Mouse (Mus musculus): ENCODE measurements around the gene Acoxl.

Acoxl gene

GRCm38 (mm10) chr2:128117605-128118004 lies 278.9 kb downstream of the Acoxl start:
- no peak for DNase-seq (ENCODE audit: low spot score in 2 of 2)

GRCm38 (mm10) chr2:128118971-128119370 lies 280.3 kb downstream of the Acoxl start:
- no peak for DNase-seq (ENCODE audit: low spot score in 2 of 2)

GRCm38 (mm10) chr2:128122491-128122890 lies 283.8 kb downstream of the Acoxl start:
- DNase-seq (ENCODE audit: low spot score in 2 of 2) = peak; percentile 45 to 50

DNA sequence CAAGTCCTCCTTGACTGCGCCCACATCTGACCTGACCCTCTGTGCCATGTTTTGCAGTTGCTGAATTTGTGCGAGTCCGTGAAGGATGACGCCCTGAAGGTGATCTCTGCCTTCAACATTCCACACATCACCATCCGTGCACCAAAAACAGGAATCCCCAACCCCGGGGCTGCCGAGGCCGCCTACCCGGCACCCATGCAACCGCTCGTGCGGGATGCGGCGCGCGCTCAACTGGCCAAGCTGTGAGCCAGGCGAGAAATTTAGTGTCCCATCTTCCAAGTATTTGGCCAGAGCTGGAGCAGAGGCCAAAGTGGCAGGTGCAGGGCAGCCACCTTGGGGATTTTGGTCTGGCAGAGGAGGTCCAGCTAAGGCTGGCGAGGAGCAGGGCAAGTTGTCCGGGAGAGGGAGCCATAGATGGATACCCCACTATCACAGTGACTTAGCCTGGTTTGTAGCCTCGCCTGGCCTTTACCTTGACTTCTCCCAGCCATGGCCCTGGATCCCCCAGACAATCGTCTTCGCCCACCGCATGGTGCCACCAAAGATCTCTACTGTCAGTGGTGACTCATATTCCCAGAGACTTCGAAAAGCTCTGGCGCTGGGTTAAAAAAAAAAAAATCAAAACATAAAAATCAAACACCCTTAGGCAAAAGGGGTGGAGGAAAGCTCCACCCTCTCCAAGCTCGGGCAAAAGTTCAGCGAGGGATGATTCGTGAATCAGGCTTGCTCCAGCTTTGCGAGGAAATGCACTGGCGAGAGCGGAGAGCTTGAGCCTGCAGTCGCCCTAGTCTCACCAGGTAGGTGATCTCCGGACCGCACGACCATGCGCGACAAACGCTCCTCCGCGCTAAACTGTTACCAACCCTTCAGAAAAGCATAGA lies 284.5 kb downstream of the Acoxl start:
- peak; percentile 56 to 65 for DNase-seq (ENCODE audit: low spot score in 2 of 2)

DNA sequence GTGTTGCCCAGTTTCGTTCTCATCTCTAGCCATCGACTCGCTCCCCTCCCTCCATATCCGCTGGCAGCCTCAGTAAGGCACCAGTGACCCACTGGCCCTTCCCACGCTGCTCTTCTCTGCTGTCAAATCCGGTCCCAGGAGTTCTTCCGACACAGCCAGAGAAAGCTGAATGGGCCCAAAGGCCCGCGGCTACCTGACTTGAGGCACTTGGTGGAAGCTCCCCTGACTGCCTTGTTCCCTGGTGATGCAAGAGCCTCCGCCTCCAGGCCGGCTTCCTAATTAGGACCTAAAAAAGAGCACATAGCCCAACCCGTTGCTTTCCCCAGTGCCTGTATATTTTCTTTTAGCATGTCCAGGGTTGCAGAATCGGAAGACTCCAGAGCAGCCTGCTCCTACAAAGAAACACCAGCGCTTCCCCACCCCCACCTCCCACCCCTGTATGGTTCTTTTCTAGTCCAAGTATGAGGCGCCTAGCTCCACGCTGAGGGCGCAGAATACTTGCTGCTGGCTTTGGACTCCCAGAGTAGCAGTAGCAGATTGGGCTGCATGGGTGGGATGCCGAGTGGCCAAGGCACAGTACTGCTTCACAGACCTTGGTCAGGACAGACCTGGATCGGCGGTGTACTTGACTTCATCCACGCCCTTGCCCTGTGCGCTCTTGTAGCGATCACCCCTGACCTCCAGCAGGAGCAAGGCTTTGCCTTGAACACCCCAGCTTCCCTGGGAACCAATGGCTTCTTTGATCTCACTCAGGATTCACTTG lies 285.4 kb downstream of the Acoxl start:
- peak; percentile 5 to 30 for DNase-seq (ENCODE audit: low spot score in 2 of 2)

GRCm38 (mm10) chr2:128124693-128125092 lies 286.0 kb downstream of the Acoxl start:
- no peak for DNase-seq (ENCODE audit: low spot score in 2 of 2)

GRCm38 (mm10) chr2:128125635-128126470 lies 287.2 kb downstream of the Acoxl start, which contains the start of gene Bcl2l11:
Gene Bcl2l11, plus strand, starts transcription at chr2:128126038.
- peak; percentile 97 to 98 for DNase-seq (ENCODE audit: low spot score in 2 of 2)

DNA sequence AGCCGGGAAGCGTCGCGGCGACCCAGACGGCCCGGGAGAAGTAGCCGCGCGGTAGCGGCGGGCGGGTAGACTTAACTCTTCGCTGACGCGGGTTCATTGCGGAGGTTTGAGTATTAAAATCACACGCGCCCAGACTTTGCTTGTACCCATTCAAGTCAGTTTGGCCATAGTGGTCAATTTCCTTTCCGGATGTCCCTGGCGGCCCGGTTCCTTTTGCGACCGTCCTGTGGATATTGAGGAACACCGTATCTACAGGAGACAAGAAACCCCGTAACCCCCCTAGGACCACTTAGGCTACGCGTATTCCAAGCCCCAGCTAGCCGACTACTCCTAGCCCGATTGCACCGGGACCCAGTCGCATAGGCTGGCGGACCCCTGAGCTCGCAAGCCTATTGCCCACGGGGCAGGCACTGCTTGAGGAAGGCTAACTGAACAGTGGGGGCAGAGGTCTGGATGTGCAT lies 287.9 kb downstream of the Acoxl start:
- DNase-seq (ENCODE audit: low spot score in 2 of 2) = peak in 1 of 2 experiments; percentile 45

DNA sequence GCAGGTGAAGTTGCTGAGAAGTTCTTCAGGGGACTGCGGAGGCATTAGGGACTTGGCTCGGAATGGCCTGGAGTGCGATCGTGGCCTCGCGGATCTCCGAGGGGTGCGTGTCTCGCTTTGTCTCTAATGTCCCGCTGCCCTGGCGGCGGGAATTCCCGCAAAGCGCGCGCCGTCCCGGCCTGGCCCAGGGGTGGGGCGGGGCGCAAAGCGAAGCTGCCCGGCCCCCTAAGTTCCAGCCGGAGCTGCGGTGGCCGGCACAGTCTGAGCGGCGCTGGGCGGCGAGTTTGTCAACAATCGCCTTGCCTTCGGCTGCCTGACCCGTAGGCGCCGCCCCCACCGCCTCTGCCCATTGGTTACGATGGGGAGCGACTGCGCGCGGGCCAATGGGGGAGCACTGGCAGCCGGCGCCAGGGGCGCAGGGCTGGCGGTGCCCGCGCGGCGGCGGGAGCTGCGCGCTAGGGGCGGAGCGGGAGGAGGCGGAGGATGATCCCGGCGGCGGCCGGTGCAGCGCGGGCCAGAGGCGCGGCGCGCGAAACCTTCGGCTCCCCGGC lies 288.5 kb downstream of the Acoxl start:
- peak; percentile 88 to 94 for DNase-seq (ENCODE audit: low spot score in 2 of 2)

DNA sequence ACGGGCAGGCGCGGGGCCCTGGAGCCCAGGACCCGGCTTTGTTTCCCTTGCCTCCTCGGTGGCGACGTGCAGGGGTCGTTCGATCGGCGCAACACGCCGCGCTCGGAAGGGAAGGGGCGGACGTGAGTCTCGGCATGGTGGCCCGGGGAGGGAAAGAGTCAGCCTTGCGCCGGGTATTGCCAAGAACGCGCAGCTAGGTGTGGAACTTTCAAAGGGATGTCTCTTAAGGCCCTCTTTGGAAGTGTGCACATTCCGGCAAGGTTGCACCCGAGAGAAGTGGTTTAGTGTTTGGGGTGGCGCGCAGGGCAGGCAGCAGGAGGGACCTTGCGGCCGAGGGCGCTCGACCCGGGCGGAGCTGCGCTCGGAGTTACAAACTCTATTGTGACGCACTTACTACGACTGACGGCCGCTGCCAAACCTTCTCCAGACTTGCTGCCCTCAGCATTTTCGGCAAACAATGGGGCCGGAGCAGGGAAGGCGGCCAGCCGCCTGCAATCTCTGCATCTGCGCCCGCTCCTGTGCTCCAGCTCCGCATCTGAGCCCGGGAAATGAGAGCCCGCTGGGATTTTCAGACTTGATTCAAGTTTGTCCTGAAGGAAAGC lies 289.1 kb downstream of the Acoxl start:
- peak; percentile 74 to 77 for DNase-seq (ENCODE audit: low spot score in 2 of 2)

DNA sequence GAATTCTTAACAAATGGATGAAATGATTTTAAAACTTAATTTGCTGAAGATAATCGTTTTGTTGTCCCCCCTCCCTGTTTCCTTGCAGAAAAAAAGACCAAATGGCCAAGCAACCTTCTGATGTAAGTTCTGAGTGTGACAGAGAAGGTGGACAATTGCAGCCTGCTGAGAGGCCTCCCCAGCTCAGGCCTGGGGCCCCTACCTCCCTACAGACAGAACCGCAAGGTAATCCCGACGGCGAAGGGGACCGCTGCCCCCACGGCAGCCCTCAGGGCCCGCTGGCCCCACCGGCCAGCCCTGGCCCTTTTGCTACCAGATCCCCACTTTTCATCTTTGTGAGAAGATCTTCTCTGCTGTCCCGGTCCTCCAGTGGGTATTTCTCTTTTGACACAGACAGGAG lies 289.9 kb downstream of the Acoxl start:
- DNase-seq (ENCODE audit: low spot score in 2 of 2) = no peak

GRCm38 (mm10) chr2:128131503-128131902 lies 292.8 kb downstream of the Acoxl start:
- no peak for DNase-seq (ENCODE audit: low spot score in 2 of 2)

DNA sequence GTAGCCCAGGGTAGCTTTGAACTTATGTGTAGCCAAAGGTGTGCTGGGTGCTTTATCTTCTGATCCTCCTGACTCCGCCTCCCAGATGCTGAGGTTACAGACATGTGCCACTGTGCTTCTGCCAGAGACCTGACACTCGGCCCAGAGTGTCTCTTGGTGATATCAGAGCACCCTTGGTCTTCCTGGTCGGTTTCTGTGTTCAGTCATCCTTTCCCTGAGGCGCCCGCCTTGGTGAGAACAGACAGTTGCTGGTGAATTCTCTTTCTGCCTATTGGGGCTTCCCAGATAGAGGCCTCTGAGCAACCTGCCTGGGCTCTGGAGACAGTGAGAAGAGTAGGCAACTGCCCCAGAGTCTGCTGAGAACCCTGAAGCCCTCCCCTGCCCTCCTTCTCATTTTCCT lies 294.0 kb downstream of the Acoxl start:
- no peak for DNase-seq (ENCODE audit: low spot score in 2 of 2)

DNA sequence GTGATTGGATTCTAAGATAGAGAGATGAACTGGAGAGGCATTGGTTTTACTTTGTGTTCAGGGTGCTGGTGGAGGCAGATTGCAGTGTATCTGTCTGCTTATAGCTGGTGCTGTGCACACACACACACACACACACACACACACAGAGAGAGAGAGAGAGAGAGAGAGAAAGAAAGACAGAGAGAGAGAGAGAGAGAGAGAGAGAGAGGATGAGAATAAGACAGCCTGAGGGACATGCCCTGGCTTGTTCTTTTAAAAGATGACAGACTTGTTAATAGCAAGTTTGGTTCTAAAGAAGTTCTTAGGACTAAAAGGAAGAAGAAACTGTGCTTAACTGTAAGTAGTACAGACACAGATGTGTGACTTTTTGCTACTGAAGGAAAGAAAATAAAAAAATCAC lies 295.2 kb downstream of the Acoxl start:
- no peak for DNase-seq (ENCODE audit: low spot score in 2 of 2)

DNA sequence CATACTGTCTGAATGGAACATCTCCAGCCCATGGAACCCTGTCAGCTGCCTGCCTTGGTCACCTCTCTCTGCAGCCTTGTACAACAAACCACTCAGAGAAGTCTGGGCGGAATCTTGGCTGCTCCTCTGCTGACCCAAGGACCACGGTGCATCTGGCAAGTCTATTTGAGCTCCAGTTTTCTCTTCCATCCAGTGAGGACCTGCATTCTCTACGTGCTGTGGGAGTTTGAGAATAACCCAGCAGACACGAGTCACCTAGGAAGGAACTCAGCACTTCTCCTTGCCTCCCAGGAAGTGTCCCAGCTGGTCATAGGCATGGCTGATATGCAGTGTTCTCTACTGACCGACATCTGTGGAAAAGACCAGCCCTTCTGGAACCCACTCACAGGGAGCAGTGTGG lies 295.8 kb downstream of the Acoxl start:
- no peak for DNase-seq (ENCODE audit: low spot score in 2 of 2)

GRCm38 (mm10) chr2:128134948-128135347 lies 296.3 kb downstream of the Acoxl start:
- no peak for DNase-seq (ENCODE audit: low spot score in 2 of 2)

DNA sequence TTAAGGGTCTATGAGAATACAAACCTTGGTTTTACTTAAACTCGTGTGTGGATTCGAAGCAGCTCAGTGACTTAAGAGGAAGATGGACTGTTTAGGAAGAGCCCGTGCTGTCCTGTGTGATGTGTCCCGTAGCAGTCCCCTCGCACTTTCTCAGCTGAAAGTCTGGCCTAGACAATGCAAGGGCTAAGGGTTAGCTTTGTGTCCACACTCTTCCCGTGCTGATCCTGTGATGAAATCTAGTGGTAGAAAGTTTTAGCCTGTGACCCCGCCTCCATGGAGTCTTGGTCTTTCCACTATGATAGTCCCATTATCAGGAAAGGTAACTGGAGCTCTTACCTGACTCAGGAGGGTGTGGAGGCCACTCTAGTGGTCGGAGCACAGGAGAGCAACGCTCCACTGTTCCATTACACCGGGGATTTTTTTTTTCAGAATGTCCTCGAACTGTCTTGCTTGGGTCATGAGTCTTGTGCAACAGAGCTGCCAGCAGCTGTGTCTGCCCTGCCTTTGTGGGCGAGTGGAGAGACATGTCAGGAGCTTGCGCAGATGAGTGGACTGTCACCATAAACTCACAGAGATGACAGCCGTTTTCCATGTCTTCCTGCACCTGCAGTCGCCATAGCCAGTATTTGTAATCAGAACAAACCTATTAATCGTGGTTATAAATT lies 298.2 kb downstream of the Acoxl start:
- DNase-seq (ENCODE audit: low spot score in 2 of 2) = no peak

GRCm38 (mm10) chr2:128137480-128138276 lies 299.0 kb downstream of the Acoxl start:
- no peak for DNase-seq (ENCODE audit: low spot score in 2 of 2)

GRCm38 (mm10) chr2:128138924-128139323 lies 300.2 kb downstream of the Acoxl start:
- DNase-seq (ENCODE audit: low spot score in 2 of 2) = no peak

DNA sequence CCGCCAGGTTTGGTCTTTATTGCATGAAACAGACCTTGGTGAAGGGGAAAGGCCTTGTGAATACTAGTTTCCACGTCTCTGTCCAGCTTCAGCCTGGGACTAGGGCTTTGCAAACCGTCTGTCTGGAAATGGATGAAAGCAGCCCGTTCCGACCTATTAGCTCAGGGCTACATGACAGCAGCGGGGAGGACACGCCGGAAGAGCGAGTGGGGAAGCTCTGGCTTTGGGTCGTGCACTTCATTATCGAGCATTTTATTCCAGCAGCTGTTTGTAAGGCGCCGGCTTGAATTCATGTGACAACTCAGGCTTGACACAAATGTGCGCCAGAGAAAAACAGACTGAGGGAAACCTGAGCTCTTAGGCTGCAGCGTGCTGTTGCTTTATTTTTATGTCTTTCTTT lies 301.1 kb downstream of the Acoxl start:
- DNase-seq (ENCODE audit: low spot score in 2 of 2) = no peak

All from urinary bladder, adult 18-20 months (tissue).